Mouse (Mus musculus): ENCODE data around the gene Taf3. TPM values are rescaled to one million over a fixed set of nuclear protein-coding genes. Genes with fewer than 3 reads are reported as not detected.

Gene Taf3
- polyA plus RNA-seq, 1 experiment from 2014 or later, result 13.3 TPM

GRCm38 (mm10) chr2:10029755-10030154 is 18.6 kb downstream of the Taf3 start:
- 73% methylated on average over 7 of the region's 7 CpGs for WGBS

GRCm38 (mm10) chr2:10024264-10024663 is 24.1 kb downstream of the Taf3 start:
- no peak overlapping the region for H3K4me2 ChIP-seq (ENCODE audit: low read length)
- no peak overlapping the region for H3K4me3 ChIP-seq (ENCODE audit: low read depth, low read length)
- no peaks in the 10 kb centered on the region for H3K27me3 ChIP-seq (replicated peaks; ENCODE audit: control insufficient read depth, insufficient read depth, low read length)
- ATAC-seq (replicated peaks; ENCODE audit: low FRiP score, low TSS enrichment, low read depth), result no peak
- H3K4me1 ChIP-seq (replicated peaks; ENCODE audit: control insufficient read depth, insufficient read depth, low read length), result no peaks in the 10 kb centered on the region
- no peak for DNase-seq (ENCODE audit: low spot score)
- H3K9ac ChIP-seq (ENCODE audit: low read length), result no peak overlapping the region
- no peaks in the 10 kb centered on the region for H3K9me3 ChIP-seq (ENCODE audit: control insufficient read depth, low read length)
- no peak overlapping the region for H3K27ac ChIP-seq (ENCODE audit: low read depth)
- 81% methylated on average over 6 of the region's 6 CpGs for WGBS
- no peaks in the 10 kb centered on the region for H3K36me3 ChIP-seq (ENCODE audit: control insufficient read depth, insufficient read depth, low read length)

More at GRCm38 (mm10) chr2:10029755-10030154, 18.6 kb downstream of the Taf3 start:
- no peak for DNase-seq (ENCODE audit: low spot score)
- Histone ChIP-seq H3K4me3 (ENCODE audit: low read depth, low read length) (no peak overlapping the region), H3K9me3 (ENCODE audit: control insufficient read depth, low read length) (no peaks in the 10 kb centered on the region), H3K9ac (ENCODE audit: low read length) (no peak overlapping the region), H3K27me3 (replicated peaks; ENCODE audit: control insufficient read depth, insufficient read depth, low read length) (no peaks in the 10 kb centered on the region), H3K4me1 (replicated peaks; ENCODE audit: control insufficient read depth, insufficient read depth, low read length) (no peaks in the 10 kb centered on the region), H3K36me3 (ENCODE audit: control insufficient read depth, insufficient read depth, low read length) (no peaks in the 10 kb centered on the region), H3K4me2 (ENCODE audit: low read length) (no peak overlapping the region), H3K27ac (ENCODE audit: low read depth) (no peak overlapping the region)
- no peak for ATAC-seq (replicated peaks; ENCODE audit: low FRiP score, low TSS enrichment, low read depth)

DNA sequence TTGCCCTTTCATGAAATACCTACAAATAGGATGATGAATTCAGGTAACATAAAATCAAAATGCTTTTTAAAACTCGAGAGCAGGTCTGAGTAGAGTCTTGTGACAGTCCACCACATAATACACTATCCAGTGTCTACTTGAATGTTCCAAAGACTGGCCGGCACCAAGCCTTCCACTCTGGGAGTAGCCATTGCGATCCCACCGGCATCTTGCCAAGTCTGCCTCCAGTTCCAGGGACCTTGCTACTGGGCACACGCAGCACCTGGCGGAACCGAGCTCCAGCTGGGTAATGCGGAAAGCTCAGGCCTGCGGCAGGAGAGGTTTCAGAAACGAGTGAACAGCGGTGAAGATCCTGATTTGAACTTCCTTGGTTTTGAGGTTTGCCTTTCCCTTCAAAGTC is 27.1 kb downstream of the Taf3 start:
- no peak overlapping the region for H3K27ac ChIP-seq (ENCODE audit: low read depth)
- H3K4me1 ChIP-seq (replicated peaks; ENCODE audit: control insufficient read depth, insufficient read depth, low read length), result no peaks in the 10 kb centered on the region
- H3K4me2 ChIP-seq (ENCODE audit: low read length), result no peak overlapping the region
- no peak for DNase-seq (ENCODE audit: low spot score)
- ATAC-seq (replicated peaks; ENCODE audit: low FRiP score, low TSS enrichment, low read depth), result no peak
- 91% methylated on average over 11 of the region's 11 CpGs for WGBS
- no peak overlapping the region for H3K9ac ChIP-seq (ENCODE audit: low read length)
- no peak overlapping the region for H3K4me3 ChIP-seq (ENCODE audit: low read depth, low read length)
- no peaks in the 10 kb centered on the region for H3K9me3 ChIP-seq (ENCODE audit: control insufficient read depth, low read length)
- no peaks in the 10 kb centered on the region for H3K36me3 ChIP-seq (ENCODE audit: control insufficient read depth, insufficient read depth, low read length)
- H3K27me3 ChIP-seq (replicated peaks; ENCODE audit: control insufficient read depth, insufficient read depth, low read length), result no peaks in the 10 kb centered on the region

GRCm38 (mm10) chr2:10014951-10015635 is 33.3 kb downstream of the Taf3 start:
- no peak for ATAC-seq (replicated peaks; ENCODE audit: low FRiP score, low TSS enrichment, low read depth)
- no peak for DNase-seq (ENCODE audit: low spot score)
- Histone ChIP-seq H3K36me3 (ENCODE audit: control insufficient read depth, insufficient read depth, low read length) (no peaks in the 10 kb centered on the region), H3K4me1 (replicated peaks; ENCODE audit: control insufficient read depth, insufficient read depth, low read length) (no peaks in the 10 kb centered on the region), H3K9me3 (ENCODE audit: control insufficient read depth, low read length) (no peaks in the 10 kb centered on the region), H3K27me3 (replicated peaks; ENCODE audit: control insufficient read depth, insufficient read depth, low read length) (no peaks in the 10 kb centered on the region), H3K4me2 (ENCODE audit: low read length) (no peak overlapping the region), H3K4me3 (ENCODE audit: low read depth, low read length) (no peak overlapping the region), H3K9ac (ENCODE audit: low read length) (no peak overlapping the region), H3K27ac (ENCODE audit: low read depth) (no peak overlapping the region)
- 81% methylated on average over 10 of the region's 10 CpGs for WGBS

- Histone ChIP-seq H3K36me3 (ENCODE audit: control insufficient read depth, insufficient read depth, low read length) (no peaks in the 10 kb centered on the region), H3K27ac (ENCODE audit: low read depth) (no peak overlapping the region), H3K27me3 (replicated peaks; ENCODE audit: control insufficient read depth, insufficient read depth, low read length) (no peaks in the 10 kb centered on the region), H3K9me3 (ENCODE audit: control insufficient read depth, low read length) (no peaks in the 10 kb centered on the region), H3K9ac (ENCODE audit: low read length) (no peak overlapping the region), H3K4me2 (ENCODE audit: low read length) (no peak overlapping the region), H3K4me1 (replicated peaks; ENCODE audit: control insufficient read depth, insufficient read depth, low read length) (no peaks in the 10 kb centered on the region), H3K4me3 (ENCODE audit: low read depth, low read length) (no peak overlapping the region)
- 41% methylated on average over 7 of the region's 7 CpGs for WGBS
- no peak for DNase-seq (ENCODE audit: low spot score)
- ATAC-seq (replicated peaks; ENCODE audit: low FRiP score, low TSS enrichment, low read depth), result no peak
Measured at GRCm38 (mm10) chr2:10010263-10010909, 38.0 kb downstream of the Taf3 start.

- 81% methylated on average over 13 of the region's 13 CpGs for WGBS
- Histone ChIP-seq H3K9me3 (ENCODE audit: control insufficient read depth, low read length) (no peaks in the 10 kb centered on the region), H3K27me3 (replicated peaks; ENCODE audit: control insufficient read depth, insufficient read depth, low read length) (no peaks in the 10 kb centered on the region), H3K4me2 (ENCODE audit: low read length) (no peak overlapping the region), H3K36me3 (ENCODE audit: control insufficient read depth, insufficient read depth, low read length) (no peaks in the 10 kb centered on the region), H3K4me1 (replicated peaks; ENCODE audit: control insufficient read depth, insufficient read depth, low read length) (no peaks in the 10 kb centered on the region), H3K4me3 (ENCODE audit: low read depth, low read length) (no peak overlapping the region), H3K9ac (ENCODE audit: low read length) (no peak overlapping the region), H3K27ac (ENCODE audit: low read depth) (no peak overlapping the region)
- DNase-seq (ENCODE audit: low spot score), result no peak
- ATAC-seq (replicated peaks; ENCODE audit: low FRiP score, low TSS enrichment, low read depth), result no peak
Measured at GRCm38 (mm10) chr2:10009671-10010254, 38.6 kb downstream of the Taf3 start.

GRCm38 (mm10) chr2:10008593-10008992 is 39.8 kb downstream of the Taf3 start:
- Histone ChIP-seq H3K4me2 (ENCODE audit: low read length) (no peak overlapping the region), H3K9ac (ENCODE audit: low read length) (no peak overlapping the region), H3K9me3 (ENCODE audit: control insufficient read depth, low read length) (no peaks in the 10 kb centered on the region), H3K36me3 (ENCODE audit: control insufficient read depth, insufficient read depth, low read length) (no peaks in the 10 kb centered on the region), H3K4me3 (ENCODE audit: low read depth, low read length) (no peak overlapping the region), H3K4me1 (replicated peaks; ENCODE audit: control insufficient read depth, insufficient read depth, low read length) (no peaks in the 10 kb centered on the region), H3K27me3 (replicated peaks; ENCODE audit: control insufficient read depth, insufficient read depth, low read length) (no peaks in the 10 kb centered on the region), H3K27ac (ENCODE audit: low read depth) (no peak overlapping the region)
- DNase-seq (ENCODE audit: low spot score) (no peak), ATAC-seq (replicated peaks; ENCODE audit: low FRiP score, low TSS enrichment, low read depth) (no peak)
- WGBS, result 69% methylated on average over 4 of the region's 4 CpGs

GRCm38 (mm10) chr2:10004960-10005621 is 43.3 kb downstream of the Taf3 start:
- H3K4me1 ChIP-seq (replicated peaks; ENCODE audit: control insufficient read depth, insufficient read depth, low read length), result no peaks in the 10 kb centered on the region

More at GRCm38 (mm10) chr2:10004960-10005621, 43.3 kb downstream of the Taf3 start:
- H3K27me3 ChIP-seq (replicated peaks; ENCODE audit: control insufficient read depth, insufficient read depth, low read length), result no peaks in the 10 kb centered on the region
- no peak overlapping the region for H3K4me2 ChIP-seq (ENCODE audit: low read length)
- no peaks in the 10 kb centered on the region for H3K9me3 ChIP-seq (ENCODE audit: control insufficient read depth, low read length)
- H3K36me3 ChIP-seq (ENCODE audit: control insufficient read depth, insufficient read depth, low read length), result no peaks in the 10 kb centered on the region
- WGBS, result 92% methylated on average over 8 of the region's 8 CpGs
- H3K4me3 ChIP-seq (ENCODE audit: low read depth, low read length), result no peak overlapping the region
- no peak for ATAC-seq (replicated peaks; ENCODE audit: low FRiP score, low TSS enrichment, low read depth)
- no peak overlapping the region for H3K9ac ChIP-seq (ENCODE audit: low read length)
- DNase-seq (ENCODE audit: low spot score), result no peak
- no peak overlapping the region for H3K27ac ChIP-seq (ENCODE audit: low read depth)
